Mouse (Mus musculus): Measurements from ENCODE around the gene Ugt1a8. TPM values are rescaled to one million over a fixed set of nuclear protein-coding genes. Genes with fewer than 3 reads are reported as not detected.

Gene Ugt1a8
- total RNA-seq, 2 experiments from 2014 or later = not detected

DNA sequence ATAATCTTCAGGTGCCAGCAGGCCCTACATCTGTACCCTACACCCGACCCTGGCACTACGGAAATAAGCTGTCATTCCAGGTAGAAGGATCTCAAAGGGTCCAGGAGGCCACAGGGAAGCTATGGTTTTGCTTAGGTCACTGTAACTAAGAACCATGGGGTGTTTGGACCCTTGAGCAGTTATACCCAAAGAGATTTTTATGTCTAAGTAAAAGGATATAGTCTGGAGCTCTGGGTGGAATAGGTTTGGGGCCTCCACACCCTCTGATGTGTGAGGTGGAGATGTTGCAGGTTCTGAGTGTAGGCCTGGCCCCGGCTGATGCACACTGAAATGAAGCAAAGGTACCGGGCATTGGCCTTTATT, 146.6 kb downstream of the Ugt1a8 start:
- no peak for DNase-seq (ENCODE audit: low spot score in 2 of 2)

DNA sequence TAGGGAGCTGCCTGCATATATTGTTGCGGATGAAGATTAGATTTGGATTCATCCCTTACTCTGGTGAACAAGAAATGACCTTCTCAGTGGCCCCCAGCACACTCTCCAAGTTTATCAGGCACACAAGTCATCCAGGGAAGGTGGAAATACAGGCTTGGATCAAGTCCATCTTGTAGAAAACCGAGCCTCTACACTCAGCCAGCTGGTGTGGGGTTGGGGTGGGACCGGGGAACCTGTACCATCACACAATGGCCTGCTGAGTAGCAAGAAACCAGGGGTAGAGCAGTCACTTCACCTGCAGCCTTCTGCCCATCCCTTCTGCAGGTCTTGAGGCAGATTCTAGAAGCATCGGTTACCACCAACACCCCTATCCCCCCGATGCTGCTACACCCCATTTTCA, 147.0 kb downstream of the Ugt1a8 start:
- DNase-seq (ENCODE audit: low spot score in 2 of 2) = no peak

GRCm38 (mm10) chr1:88235046-88235893, 147.7 kb downstream of the Ugt1a8 start:
- no peak for DNase-seq (ENCODE audit: low spot score in 2 of 2)

DNA sequence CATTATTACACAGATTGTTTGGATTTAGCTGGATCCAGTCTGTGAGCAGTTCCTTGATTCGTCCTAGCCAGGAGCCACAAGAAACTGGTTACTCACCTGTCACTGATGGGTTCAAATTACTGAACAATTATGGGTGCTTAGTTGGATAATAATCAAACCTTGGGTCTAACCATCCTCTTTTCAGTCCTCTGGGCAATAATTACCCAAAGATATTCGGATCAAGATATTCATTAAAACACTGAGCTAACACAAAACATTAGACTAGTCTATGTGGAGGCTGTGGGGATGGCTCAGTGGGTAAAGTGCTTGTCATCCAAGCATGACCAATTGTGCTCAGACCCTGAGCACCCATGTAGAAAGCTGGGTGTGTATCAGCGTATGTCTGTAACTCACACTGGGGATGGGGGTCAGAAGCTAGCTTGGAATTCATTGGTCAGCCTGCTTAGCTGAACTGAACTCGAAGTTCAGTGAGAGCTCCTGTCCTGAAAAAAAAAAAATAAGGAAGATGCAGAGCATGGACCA, 148.3 kb downstream of the Ugt1a8 start:
- DNase-seq (ENCODE audit: low spot score in 2 of 2) = no peak

- DNase-seq (ENCODE audit: low spot score in 2 of 2) = no peak
Measured at GRCm38 (mm10) chr1:88237311-88237710, 149.7 kb downstream of the Ugt1a8 start.

DNA sequence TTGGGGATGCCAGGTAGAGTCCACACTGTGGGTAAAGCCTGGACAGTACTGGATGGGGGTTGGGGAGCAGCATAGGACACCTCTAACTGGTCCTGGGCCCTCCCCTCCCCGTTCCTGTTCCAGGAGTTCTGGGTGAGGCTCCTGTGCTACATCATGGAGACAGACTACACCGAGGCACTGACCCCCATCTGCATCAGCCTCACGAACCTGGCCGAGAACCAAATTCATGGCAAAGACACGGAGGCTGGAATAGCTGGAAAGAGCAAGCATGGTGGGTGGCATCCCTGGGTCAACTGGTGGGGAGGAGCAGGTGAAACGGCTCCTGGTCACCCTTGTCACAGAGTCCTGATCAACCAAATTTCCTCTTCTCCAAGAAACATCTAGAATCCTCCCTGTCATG, 151.2 kb downstream of the Ugt1a8 start:
- DNase-seq (ENCODE audit: low spot score in 2 of 2) = no peak

DNA sequence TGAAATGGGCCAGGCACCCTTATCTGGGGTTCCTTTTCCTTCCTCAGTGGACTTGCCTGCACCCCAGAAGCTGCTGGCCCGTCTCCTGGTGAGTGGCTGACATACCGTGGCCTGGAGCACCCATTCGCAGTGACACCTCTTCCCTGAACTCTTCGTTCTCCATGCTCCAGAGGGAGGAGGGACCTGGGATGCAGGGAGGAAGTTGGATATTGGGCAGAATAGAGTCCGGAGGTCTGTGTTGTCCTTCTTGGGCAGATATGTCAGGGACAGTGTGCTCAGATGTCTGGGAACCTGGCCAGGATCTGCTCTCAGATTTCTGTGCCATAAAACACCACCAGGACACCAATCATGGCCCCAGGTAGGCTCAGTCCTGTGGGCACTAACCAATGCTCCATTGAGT, 152.5 kb downstream of the Ugt1a8 start:
- no peak for DNase-seq (ENCODE audit: low spot score in 2 of 2)

DNA sequence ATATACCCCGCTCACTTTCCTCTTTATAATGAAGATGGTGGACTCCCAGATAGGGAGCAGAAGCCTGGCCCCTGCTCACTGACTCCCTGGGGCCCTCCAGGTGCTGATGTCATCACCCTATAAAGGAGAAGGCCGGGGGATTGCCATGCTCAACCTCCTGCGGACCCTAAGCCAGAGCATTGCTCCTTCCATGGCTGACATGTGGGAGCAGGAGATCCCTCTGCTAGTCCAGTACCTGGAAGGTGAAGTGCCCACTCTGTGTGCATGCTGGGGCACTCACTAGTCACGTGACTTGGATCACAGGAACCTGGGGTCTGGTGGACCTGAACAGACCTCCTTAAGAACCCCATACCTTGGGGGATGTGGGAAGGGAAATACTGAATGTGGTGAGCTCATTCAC, 153.0 kb downstream of the Ugt1a8 start:
- no peak for DNase-seq (ENCODE audit: low spot score in 2 of 2)

GRCm38 (mm10) chr1:88243861-88244260, 156.2 kb downstream of the Ugt1a8 start:
- DNase-seq (ENCODE audit: low spot score in 2 of 2) = no peak

- DNase-seq (ENCODE audit: low spot score in 2 of 2) = no peak
Measured at GRCm38 (mm10) chr1:88245881-88246280, 158.3 kb downstream of the Ugt1a8 start.

GRCm38 (mm10) chr1:88246386-88246785, 158.8 kb downstream of the Ugt1a8 start:
- DNase-seq (ENCODE audit: low spot score in 2 of 2) = no peak

DNA sequence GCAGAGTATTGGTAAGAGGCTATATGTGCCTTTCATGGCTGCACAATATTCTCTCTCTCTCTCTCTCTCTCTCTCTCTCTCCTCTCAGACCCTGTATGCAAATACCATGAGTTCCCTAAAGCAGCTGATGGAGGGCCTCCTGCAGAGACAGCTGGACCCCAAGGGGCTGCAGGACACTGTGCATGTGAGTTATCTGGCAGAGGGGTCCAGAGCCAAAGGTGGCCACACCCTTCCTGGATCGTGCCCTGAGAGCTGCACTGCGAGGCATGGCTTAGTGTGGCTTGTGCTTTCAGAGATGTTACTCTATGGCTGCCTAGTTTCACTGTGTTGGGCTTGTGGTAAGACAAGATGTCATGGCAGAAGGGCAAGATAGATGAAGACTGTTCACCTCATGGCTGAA, 160.0 kb downstream of the Ugt1a8 start:
- DNase-seq (ENCODE audit: low spot score in 2 of 2) = no peak

- no peak for DNase-seq (ENCODE audit: low spot score in 2 of 2)
Measured at GRCm38 (mm10) chr1:88248658-88249057, 161.0 kb downstream of the Ugt1a8 start.

DNA sequence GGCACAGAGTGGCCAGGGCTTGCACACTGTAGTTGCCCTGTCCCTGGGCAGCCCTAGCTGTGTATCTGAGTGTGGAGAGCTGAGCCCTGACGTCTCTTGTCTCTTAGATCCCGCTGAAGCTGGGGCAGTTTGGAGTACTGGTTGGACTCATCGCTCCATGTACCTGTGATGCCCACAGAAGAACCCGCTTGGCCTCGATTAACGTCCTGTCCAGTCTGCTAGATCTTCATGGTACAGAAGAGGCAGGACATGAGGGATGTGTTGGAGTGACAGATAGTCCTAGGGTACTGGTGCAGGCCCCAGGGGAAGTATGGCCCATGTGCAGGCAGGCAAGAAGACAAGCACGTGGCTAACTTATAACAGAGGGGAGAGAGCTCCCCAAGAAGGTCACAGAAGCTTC, 162.0 kb downstream of the Ugt1a8 start:
- no peak for DNase-seq (ENCODE audit: low spot score in 2 of 2)

- no peak for DNase-seq (ENCODE audit: low spot score in 2 of 2)
Measured at GRCm38 (mm10) chr1:88250023-88250422, 162.4 kb downstream of the Ugt1a8 start.

GRCm38 (mm10) chr1:88253106-88253505, 165.5 kb downstream of the Ugt1a8 start:
- no peak for DNase-seq (ENCODE audit: low spot score in 2 of 2)

- no peak for DNase-seq (ENCODE audit: low spot score in 2 of 2)
Measured at GRCm38 (mm10) chr1:88253540-88253939, 165.9 kb downstream of the Ugt1a8 start.

- DNase-seq (ENCODE audit: low spot score in 2 of 2) = no peak
Measured at GRCm38 (mm10) chr1:88254793-88255465, 167.3 kb downstream of the Ugt1a8 start.

DNA sequence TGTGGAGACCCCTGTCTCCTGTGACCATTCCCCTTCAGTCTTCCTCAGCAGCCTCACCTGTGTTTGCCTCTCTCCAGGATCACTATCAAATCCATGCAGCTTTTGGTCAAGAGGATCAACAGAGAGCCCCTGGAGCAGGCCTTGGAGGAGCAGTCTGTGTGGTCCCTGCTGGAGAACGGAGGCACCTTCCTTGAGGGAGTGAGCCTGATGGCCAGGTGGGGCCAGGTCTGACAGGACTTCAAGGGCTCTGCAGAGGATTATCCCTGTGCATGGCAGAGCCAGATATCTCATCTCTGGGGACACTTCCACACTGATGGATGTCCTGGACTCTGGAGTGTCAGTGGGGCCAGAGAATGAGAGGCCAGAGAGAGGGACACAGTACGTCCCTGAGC, 167.8 kb downstream of the Ugt1a8 start:
- DNase-seq (ENCODE audit: low spot score in 2 of 2) = no peak

GRCm38 (mm10) chr1:88255989-88256754, 168.6 kb downstream of the Ugt1a8 start:
- DNase-seq (ENCODE audit: low spot score in 2 of 2) = no peak

GRCm38 (mm10) chr1:88256886-88257663, 169.5 kb downstream of the Ugt1a8 start:
- no peak for DNase-seq (ENCODE audit: low spot score in 2 of 2)
